Mouse (Mus musculus) kidney, postnatal 14 days (tissue): ENCODE measurements at regions not wholly inside any gene's neighbourhood (a gene's known extent, or its start where the extent isn't known, plus 50 kb on each side); places are given as distances from the start of the nearest gene placed in this dataset.

Source experiments
- DNase-seq: peaks from one replicate; pipeline ENCODE4 v3.0.0; 2022; ENCODE audit warnings: mixed read lengths

GRCm38 (mm10) chr19:26051478-26052215 lies 379.4 kb downstream of the Dmrt2 start:
- DNase-seq: no peak

GRCm38 (mm10) chr19:26059668-26060067 lies 387.5 kb downstream of the Dmrt2 start:
- no peak for DNase-seq

GRCm38 (mm10) chr19:26068553-26068952 lies 396.3 kb downstream of the Dmrt2 start:
- no peak for DNase-seq

- no peak for DNase-seq
Observed at GRCm38 (mm10) chr19:26069908-26070307, 397.7 kb downstream of the Dmrt2 start.

- no peak for DNase-seq
Observed at GRCm38 (mm10) chr19:26088318-26088717, 416.1 kb downstream of the Dmrt2 start.

GRCm38 (mm10) chr19:26091386-26091785 lies 419.2 kb downstream of the Dmrt2 start:
- no peak for DNase-seq

GRCm38 (mm10) chr19:26093844-26094243 lies 421.6 kb downstream of the Dmrt2 start:
- DNase-seq: no peak

- DNase-seq: no peak
Observed at GRCm38 (mm10) chr19:26114326-26114725, 442.1 kb downstream of the Dmrt2 start.

- no peak for DNase-seq
Observed at GRCm38 (mm10) chr19:26128423-26128822, 456.2 kb downstream of the Dmrt2 start.

- DNase-seq: no peak
Observed at GRCm38 (mm10) chr19:26134385-26134784, 462.2 kb downstream of the Dmrt2 start.

- DNase-seq: no peak
Observed at GRCm38 (mm10) chr19:26135398-26136104, 463.3 kb downstream of the Dmrt2 start.

GRCm38 (mm10) chr19:26140647-26141046 lies 464.2 kb upstream of the Smarca2 start:
- no peak for DNase-seq

- no peak for DNase-seq
Observed at GRCm38 (mm10) chr19:26143539-26143938, 461.3 kb upstream of the Smarca2 start.

GRCm38 (mm10) chr19:26151216-26151615 lies 453.6 kb upstream of the Smarca2 start:
- no peak for DNase-seq

- DNase-seq: no peak
Observed at GRCm38 (mm10) chr19:26164993-26165392, 439.9 kb upstream of the Smarca2 start.

GRCm38 (mm10) chr19:26181774-26182173 lies 423.1 kb upstream of the Smarca2 start:
- DNase-seq: peak; percentile 8

GRCm38 (mm10) chr19:26185012-26185411 lies 419.8 kb upstream of the Smarca2 start:
- no peak for DNase-seq

- no peak for DNase-seq
Observed at GRCm38 (mm10) chr19:26190803-26191202, 414.0 kb upstream of the Smarca2 start.

GRCm38 (mm10) chr19:26193664-26194063 lies 411.2 kb upstream of the Smarca2 start:
- no peak for DNase-seq

GRCm38 (mm10) chr19:26208760-26209159 lies 396.1 kb upstream of the Smarca2 start:
- DNase-seq: no peak

GRCm38 (mm10) chr19:26234539-26234938 lies 370.3 kb upstream of the Smarca2 start:
- no peak for DNase-seq

- no peak for DNase-seq
Observed at GRCm38 (mm10) chr19:26244067-26244466, 360.8 kb upstream of the Smarca2 start.

- no peak for DNase-seq
Observed at GRCm38 (mm10) chr19:26249751-26250150, 355.1 kb upstream of the Smarca2 start.

- DNase-seq: no peak
Observed at GRCm38 (mm10) chr19:26258677-26259076, 346.2 kb upstream of the Smarca2 start.
